Mouse (Mus musculus) testis, postnatal 10 days (tissue): ENCODE results near the gene A830031A19Rik.

Experiments used
- DNase-seq: peaks from one replicate; pipeline ENCODE4 v3.0.0; 2021; ENCODE audit warnings: low spot score

Gene A830031A19Rik

DNA sequence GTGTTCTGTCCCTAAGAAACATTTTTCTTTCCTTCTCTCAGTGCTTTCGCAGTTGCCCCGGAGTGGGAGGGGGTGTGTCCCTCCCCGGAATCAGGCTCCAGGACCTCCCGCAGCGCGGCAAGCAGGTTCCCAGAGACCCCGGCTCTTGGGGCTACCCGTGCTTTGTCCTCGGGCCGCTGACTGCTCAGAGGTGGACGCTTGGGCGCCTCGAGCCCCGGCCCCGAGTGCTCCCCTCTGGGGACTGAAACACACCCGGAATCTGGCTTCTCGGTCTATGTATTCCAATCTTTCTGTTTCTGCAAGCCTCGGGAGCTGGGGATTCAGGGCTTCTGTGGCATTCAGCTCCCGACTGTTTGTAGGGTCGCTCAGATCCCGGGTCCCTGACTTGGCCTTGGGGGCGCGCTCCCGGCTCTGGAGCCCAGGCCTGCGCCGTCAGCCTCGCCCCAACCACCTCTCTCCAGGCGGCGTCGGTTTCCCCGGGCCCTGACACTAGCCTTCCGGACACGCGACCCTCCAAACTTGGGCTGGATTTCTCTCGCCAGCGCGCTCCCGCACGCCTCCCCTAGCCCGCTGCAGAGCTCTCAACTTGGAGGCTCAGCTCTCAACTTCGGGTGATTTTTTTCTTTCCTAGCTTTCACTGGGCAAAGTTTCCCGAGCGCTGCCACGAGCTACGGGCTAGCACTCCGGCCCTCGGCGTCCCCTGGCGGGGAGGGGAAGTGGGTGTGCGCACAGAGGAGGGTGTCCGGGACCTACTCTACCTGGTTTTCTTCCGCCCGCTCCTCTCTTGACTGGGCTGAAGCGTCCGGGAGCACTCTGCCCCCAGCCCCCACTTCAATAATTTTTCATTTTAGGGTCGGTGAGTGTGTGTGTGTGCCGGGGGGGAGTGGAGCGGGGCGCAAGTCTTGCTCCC is 2.2 kb upstream of the A830031A19Rik start:
- DNase-seq, result peak; percentile 58

GRCm38 (mm10) chr11:24076127-24076650 is 1.3 kb upstream of the A830031A19Rik start:
- peak; percentile 63 for DNase-seq

DNA sequence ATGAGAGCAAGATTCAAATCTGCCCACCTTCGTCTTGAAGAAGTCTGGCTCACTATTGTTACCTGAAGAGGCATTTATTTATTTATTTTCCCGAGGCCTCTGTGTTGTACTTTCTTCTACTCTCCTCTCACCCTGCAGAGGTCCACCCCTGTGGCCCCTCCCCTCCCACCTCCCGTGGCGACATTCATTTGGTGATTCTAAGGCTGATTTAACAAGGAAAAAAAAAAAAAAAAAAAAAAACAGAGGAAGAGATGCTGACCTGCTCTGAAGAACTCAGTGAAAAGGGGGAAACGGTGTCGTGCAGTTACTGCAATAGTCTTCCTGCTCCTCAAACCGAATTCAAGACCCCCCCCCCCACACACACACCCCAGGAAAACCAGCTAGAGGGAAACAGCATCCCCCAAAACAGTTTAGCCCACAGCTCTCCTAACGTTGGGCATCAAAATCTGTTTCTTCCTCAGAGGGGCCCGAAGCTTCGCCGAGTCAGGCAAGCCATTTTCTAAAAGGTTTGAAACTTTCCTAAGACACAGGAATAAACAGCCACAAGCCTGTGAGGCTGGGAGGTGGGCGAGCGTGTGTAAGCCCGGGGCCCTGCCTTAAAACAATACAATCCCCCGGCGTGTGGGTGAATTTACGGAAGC is 752 bp upstream of the A830031A19Rik start:
- no peak for DNase-seq

DNA sequence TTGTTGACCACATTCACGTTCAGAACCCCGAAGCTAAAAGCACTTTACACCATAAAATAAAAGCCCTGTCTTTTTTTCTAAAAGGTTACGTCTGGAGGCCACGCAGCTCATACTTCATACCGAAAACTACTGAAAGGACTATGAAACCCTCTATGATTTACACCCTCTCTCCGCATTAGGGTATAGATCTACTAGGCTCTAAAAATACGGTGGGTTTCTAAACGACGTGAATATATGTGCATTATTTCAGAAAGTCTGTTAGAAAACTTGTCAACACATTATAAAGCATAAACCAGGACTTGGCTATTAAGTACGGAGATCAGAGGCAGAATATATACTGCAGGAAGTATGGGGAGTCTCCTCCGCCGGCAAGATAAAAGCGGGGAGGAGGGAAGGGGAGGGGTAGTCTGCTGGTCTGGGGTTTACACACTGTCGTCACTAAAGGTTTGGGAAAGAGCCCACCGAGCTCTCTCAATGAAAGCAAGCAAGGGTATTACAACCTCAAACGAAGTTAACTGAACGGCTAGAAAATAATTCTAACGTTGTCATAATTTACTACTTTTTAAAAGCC is 748 bp downstream of the A830031A19Rik start:
- DNase-seq, result no peak

DNA sequence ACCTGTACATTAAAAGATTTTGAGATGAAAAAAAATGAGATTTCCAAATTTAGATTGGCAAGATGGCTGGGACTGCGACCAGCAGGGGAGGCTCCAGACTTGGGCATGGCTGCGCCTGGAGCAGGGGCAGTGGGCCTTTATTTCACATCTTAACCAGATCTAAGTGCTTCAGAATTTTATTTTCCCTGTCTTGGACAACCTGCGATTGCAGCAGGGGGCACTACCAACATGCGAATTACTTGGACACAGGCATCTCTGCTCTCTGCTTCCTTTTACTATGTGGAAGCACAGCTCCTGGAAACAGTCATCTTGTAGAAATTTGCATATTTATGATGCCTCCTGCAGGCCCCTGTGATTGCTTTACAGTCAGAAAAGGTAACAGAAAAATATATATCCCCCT is 9.5 kb downstream of the A830031A19Rik start:
- no peak for DNase-seq

DNA sequence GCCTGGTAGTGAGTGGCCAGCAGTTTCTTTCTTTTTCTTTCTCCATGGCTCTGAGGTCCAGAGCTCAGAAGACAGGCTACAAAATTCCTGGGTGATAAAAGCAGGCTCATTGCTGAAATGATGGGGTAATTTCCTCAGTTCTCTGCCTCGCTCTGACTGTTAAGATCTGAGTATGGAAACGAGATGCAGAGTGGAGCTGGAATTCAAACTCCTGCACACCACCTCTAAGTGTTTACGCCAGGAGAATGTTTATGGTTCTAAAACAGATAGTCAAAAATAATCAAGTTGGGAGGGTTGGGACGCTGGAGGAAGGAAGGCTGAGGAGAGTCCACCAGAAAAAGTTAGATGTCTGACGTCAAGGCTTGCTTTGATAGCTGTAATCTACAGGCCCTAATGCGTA is 10.6 kb downstream of the A830031A19Rik start:
- no peak for DNase-seq

DNA sequence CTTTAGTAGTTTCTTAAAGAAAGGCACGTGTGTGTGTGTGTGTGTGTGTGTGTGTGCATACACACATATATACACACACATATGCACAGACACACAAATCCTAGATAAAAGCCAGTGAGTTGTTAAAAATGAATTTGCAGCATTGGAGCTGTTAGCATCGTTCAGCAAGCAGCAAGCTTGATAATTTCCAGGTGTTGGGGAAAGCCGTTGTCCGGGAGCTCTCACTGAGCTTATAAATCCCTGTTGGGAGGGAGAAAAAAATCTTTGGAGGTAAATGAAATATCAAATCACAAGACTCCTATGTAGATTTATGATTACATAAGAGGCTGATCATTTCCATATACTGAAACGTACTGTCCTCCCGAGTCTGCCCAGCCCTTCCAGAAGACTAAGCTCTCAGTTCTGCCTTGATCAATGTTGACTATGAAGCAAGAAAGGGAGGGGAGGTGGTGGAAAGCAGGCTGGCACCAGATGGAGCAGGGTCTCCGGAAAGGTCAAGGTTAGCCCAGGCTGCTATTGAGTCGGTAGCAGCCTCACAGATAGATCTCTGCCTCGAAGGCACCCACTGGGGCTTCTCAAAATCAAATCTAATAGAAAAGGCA is 12.3 kb downstream of the A830031A19Rik start:
- DNase-seq, result no peak

GRCm38 (mm10) chr11:24061819-24062218 is 13.0 kb downstream of the A830031A19Rik start:
- no peak for DNase-seq

GRCm38 (mm10) chr11:24060428-24060827 is 14.4 kb downstream of the A830031A19Rik start:
- DNase-seq, result no peak

DNA sequence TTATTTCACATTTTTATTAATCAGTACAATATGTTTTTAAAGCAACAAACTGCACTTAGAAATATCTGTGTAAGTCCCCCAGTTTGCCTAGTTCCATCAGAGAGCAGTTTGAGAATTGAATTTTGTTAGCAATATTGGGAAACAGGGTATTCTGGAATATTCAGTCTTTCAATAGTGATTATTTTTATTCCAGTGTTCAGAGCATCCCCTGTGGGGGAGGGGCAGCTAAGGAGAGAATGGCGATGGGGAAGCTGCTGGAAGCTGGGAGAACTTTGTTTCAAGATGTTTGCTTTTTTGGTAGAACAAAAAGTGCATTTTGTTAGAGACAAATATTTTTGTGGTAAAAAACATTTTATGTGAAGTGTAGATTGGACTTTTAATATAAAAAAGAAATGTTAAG is 15.7 kb downstream of the A830031A19Rik start:
- no peak for DNase-seq

DNA sequence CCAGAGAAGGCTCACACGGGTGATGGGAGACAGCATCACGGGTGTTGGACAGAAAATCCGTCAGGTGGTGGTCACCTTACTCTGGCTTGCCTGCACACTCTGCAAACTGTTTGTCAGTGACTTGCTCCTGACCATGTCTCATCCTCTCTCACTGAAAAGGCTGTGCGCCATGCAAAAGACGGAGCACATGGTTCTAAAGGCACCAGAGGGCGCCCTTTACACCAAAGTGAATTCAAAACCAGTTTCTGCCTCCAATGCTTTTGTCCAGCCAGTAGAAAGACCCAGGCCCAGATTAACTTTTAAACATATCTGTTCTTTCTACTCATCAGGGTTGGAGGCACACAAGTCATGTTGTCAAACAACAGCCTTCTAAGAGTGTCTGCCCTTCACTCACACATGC is 22.0 kb downstream of the A830031A19Rik start:
- DNase-seq, result no peak

DNA sequence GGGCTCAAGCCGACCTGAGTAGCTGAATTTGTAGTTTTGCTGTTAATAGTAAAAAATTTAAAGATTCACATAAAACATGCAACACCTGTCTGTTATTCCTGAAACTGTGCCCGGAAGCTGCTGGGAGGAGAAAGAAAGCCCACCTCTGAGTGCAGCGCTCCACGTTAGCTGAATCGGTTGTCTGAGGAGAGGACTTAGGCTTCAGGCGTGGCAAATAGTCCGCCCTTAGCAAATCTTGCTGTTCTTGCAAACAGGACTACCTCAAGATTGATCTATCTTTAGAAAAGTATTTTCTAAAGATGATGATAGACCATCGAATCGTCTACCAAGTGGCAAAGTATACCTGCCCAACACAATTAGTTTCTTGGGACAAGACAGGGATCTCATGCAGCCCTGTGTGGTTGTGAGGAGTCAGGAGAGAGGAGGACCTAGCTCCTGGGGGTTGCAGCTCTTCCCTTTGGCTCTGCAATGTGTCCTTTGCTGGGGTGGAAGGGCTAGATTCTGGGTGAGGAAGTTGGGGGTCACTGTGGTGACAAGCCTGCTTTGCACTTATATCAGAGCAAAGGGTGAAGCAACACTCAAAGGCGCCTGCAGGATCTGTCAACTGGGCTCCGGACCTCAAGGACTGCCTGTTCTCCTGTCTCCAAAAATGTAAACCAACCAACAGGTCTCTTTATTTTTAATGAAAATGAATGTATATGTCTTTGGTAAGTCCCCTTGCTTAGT is 24.7 kb downstream of the A830031A19Rik start:
- no peak for DNase-seq

- peak; percentile 89 for DNase-seq
Observed at GRCm38 (mm10) chr11:24049226-24050031, 25.4 kb downstream of the A830031A19Rik start.

DNA sequence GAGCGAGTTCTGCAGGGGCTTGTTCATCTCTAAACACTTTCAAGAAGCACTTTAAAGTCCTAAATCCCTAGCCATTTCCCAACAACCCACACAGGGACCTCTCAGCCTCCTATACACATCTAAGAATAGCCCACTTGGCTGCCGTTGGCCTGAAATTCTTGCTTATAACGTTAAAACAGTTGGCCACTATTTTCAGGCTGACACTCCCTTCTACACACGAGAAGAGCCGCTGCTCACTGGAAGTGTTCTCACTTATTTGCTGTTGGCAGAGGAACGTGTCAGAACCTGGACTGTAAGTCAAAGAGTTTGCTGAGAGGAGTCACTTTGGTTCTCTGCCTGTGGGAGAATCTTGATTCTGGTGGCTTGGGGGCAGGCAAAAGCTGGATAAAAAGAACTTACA is 30.8 kb downstream of the A830031A19Rik start:
- DNase-seq, result no peak

- no peak for DNase-seq
Observed at GRCm38 (mm10) chr11:24020760-24021159, 54.1 kb downstream of the A830031A19Rik start.

DNA sequence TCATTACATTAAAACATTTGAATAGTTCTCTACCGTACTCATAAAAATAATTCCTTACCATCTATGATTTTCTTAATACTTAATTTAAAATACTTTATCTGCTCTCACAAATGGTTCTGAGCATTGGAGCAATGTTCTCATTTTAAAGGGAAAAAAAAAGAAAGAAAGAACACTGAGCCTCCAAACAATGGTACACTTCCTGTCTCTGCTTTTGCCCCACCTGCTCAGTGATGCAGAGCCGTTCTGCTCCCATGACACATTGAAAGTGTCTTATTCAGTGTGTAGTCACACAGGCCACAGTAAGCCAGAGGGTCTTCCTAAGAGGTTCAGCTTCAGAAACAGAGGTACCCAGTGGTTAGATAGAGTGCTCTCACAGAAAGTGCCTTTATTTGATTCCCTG is 56.1 kb downstream of the A830031A19Rik start:
- DNase-seq, result no peak

DNA sequence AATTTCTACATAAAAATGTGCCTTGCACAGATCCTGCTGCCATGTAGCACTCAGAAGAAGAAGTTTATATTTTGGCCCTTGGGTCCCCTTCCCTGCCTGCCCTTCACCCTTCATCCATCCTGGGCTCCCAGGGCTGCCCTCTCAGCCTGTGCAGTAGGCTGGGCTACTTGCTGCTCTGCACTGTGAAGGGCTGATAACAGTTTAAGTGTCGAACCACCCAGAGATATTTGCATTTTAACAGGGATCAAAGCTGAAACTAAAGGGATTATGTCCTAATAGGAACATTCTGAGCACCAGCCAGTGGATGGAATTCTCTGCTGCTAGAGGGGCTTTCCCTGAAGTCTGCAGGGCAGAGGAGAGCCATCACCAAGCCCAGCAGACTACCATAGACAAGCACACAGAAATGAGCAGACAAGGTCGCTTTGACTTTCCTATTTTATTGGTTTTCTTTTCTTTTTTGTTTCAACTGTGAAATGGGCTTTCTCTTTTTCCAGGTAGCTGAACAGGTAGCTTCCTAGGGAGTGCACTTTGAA is 58.1 kb downstream of the A830031A19Rik start:
- no peak for DNase-seq

DNA sequence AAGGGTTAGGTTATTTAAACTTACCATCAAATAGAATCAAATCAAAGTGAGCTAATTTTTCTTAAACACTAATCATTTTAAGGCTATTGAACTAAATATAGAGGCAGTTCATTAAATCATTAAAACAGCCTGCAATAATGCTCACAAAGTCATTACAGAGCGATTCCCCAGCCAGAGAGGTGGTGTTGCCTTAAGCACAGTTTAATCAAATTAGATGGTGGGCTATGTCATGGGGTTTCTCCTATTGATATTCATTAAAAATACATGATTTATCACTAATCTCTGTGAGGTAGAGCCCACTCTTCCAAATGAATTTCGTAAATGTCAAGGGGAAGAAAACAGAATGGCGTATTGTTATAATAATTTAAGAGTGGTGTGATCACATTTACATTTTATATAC is 58.8 kb downstream of the A830031A19Rik start:
- no peak for DNase-seq

DNA sequence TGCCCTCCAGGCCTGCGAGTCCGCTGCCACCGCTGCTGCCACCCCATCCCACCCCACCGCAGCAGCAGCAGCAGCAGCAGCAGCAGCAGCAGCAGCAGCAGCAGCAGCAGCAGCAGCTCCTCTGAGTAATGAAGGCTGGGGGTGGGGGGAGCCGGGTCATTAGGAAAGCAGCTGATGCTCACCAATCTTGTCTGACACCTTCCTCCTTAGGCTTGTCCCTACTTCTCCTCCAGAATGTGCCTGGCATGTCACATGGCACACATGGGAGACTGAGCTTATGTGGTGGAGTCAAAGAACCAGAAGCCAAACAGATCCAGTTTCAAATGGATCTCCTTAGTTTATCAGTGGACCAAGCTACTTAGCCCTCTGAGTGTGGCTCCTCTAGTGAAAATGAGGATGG is 60.2 kb downstream of the A830031A19Rik start:
- DNase-seq, result no peak

DNA sequence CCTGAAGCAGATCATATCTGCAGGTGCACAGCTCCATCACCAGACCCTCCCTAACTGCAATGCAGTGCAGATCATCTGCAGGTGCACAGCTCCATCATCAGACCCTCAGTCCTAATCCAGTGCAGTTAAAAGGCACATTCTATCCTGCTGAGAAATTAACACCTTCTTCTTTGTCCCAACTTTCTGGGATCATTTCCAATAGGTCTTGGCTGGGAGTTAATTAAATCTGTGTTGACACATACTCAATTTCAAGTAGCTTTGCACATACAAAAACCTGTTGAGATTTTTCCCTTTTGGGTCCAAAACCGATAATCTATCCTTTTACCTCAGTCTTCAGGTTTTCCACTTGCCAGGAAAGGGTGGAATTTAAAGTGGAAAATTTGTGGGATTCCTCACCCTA is 62.6 kb downstream of the A830031A19Rik start:
- DNase-seq, result no peak

GRCm38 (mm10) chr11:24008976-24009375 is 65.9 kb downstream of the A830031A19Rik start:
- DNase-seq, result no peak
